Mouse (Mus musculus) adrenal gland, adult 2 months (tissue): ENCODE results near the gene Smim5. TPM values are rescaled to one million over a fixed set of nuclear protein-coding genes. Genes with fewer than 3 reads are reported as not detected.
"Not testable (repeated sequence)": the region's sequence is repeated elsewhere in the genome, so short reads cannot be mapped to it uniquely, and the experiment has no call there.

ENCODE experiments used
- DNase-seq: peaks from one replicate; pipeline ENCODE4 v3.0.0; 2021
- long read RNA-seq: library from polyadenylated mRNA; stranded (forward); transcript quantifications from one replicate; pipeline ENCODE4 v2.0.0, GENCODE M21; 2021
- polyA plus RNA-seq: library from polyadenylated mRNA; depleted of rRNA; stranded (reverse); fragments of >200 nt; gene quantifications from 2 replicates; pipeline ENCODE4 v1.2.3, GENCODE M21; 2012; rRNA removed
- total RNA-seq, 2 experiments: library from RNA; stranded (reverse); gene quantifications; 2 replicates each; pipeline ENCODE4 v1.2.3; 2021

The Smim5 gene
- total RNA-seq (1 to 10 TPM in 1 of 2 experiments, under 1 TPM in 1; 0.58 to 1.3 TPM), polyA plus RNA-seq (0.86 and 0.99 TPM in 2 replicates)
- long read RNA-seq, result 0 reads

DNA sequence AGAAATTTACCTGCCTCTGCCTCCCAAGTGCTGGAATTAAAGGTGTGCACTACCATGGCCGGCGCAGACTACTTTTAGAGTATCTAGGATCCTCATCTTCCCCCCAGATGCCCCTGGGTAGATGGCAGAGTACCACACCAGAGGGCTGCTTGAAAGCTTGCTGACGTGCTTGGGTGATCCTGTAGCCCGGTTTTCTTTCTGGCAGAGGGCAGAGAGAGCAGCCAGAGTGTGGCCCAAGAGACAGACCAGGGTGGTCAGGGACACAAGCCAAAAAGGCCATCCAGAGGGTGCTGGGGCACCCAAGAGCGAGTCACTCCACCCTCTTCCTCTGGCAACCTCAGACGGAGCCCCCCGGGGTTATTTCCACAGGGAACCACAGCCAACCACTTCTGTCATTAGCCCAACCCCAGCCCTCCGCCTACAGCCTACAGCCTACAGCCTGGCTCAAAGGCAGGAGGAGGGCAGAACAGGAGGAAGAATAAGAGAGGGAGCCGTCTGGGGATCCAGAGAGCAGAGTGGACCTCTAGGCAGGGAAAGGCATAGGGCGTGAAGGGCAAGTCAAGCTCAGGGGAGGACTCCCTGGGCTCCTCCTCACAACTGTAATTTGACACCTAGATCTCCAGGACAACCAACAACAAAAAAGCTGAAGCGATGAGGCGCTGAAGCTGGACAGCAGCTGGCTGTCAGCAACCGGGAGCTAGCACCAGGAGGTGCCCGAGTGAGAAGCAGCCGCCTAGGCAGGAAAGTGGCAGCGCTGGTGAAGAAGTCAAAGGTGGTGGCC lies at the start of gene Smim5:
Gene Smim5 (plus strand): TSS at position 481 of the 781 bp plus-strand sequence.
- no peak for DNase-seq

- DNase-seq, result no peak
These were observed 45.1 kb upstream of the Smim5 start for GRCm38 (mm10) chr11:115854674-115855073.

DNA sequence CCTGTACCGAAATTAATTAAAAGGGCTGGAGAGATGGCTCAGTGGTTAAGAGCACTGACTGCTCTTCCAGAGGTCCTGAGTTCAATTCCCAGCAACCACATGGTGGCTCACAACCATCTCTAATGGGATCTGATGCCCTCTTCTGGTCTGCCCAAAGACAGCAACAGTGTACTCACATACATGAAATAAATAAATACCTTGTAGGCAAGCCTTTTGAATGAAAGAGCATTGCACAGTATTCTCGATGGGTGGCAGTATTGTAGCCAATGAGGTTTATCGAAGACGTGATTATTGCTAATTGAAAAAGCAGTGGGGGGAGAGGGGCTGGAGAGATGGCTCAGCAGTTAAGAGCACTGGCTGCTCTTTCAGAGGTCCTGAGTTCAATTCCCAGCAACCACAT lies 42.6 kb upstream of the Smim5 start:
- not testable (repeated sequence) for DNase-seq

DNA sequence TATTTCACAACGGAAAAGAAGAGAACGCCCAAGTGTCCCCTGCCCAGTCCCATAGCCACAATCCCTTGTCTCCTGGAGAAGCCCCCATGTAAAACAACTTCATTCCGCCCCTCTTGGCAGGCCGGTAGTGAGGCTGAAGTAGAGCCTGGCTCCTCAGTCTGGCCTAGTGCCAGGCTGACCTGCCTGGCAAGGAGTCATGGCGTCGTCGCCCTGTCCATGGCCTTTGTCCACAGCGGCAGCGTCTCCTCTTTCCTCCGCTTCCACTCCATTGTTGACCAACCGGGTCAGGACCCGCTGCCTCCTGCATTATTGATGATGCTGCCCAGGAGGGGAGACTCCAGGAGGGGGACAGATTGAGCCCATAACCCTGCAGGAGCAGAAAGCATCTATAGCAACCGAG lies 41.8 kb upstream of the Smim5 start:
- DNase-seq, result no peak

DNA sequence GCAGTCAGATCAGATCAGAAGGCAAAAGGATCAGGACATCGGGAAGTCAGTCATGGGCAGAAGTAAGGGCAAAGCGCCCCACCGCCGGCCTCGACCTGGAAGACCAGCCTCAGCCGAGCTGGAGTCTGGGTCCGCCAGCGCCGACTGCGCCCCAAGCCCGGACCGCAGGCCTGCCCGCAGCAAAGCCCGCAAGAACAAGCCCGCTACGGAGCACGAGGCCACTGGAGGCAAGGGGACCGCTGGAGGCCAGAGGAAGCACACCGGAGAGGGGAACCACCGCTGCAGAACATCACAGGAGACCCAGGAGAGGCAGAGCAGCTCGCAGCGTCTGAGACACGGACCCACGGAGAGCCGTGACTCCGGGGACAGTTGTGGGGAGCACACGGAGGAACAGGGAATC lies 41.4 kb upstream of the Smim5 start, which contains the start of gene Myo15b:
Gene Myo15b (plus strand): TSS at position 53 of the 400 bp plus-strand sequence.
- no peak for DNase-seq

DNA sequence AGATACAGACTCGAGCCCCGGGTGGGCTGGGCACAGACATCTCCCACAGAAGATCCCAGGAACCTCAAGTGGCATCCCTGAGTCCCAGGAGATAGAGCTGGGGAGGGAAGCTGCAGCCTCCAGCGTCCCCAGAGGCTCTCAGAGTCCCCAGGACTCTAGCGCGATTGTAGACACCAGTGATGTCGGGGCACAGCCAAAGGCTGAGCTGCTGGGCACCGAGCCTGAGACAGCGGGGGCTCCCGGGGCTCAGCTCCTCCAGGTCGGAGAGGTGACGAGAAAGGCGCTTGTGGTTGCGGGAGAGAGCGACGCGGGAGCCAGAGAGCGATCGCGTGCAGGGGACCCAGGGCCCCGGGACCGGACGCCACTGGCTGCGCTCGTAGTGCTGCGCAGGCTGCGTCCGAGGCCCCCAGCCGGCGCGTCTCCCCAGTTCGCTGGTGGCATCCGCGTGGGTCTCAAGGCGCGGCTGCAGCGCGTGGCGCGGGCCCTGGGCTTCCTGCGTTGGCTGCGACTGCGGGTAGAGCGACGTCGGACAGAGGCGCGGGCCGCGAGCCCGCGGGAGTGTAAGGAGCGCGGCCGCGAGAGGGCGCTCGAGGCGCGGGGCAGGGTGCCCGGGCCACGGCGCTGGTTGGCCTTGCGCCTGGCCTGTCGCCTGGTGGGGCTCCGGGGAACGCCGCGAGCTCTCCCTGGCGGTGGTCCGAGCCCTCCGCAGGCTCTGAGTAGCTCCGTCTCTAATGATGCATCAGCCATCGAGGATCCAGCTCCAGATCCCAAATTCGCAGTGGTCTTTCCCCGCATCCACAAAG lies 40.4 kb upstream of the Smim5 start:
- peak; percentile 91 for DNase-seq

DNA sequence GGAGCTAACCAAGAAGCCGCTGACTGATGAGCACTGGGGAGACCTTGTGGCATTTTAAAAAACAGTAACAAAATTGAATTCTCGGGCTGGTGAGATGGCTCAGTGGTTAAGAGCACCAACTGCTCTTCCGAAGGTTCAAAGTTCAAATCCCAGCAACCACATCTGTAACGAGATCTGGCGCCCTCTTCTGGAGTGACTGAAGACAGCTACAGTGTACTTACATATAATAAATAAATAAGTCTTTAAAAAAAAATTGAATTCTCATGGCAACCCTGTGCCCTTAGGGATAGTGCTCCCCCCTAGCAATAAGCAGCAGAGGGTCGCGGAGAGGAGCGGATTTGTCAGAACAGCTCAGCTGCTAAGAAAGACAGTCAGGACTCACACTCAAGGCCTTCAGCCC lies 35.9 kb upstream of the Smim5 start:
- no peak for DNase-seq

DNA sequence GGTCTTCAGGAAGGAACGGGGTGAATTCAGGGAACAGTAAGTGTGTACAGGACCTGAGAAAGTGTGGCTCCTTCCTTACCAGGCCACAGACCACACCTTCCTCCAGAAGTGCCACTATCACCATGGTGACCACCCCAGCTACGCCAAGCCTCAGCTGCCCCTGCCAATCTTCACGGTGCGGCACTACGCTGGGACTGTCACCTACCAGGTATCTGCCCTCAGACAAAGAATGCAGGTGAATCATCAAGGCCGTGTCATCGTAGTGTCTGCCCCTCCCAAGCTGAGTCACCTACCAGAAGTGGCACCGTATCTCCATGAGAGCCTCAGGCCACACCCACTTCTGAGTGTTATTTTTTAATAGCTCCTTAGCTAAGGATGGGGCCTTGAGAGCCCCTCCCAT lies 30.4 kb upstream of the Smim5 start:
- peak; percentile 37 for DNase-seq

DNA sequence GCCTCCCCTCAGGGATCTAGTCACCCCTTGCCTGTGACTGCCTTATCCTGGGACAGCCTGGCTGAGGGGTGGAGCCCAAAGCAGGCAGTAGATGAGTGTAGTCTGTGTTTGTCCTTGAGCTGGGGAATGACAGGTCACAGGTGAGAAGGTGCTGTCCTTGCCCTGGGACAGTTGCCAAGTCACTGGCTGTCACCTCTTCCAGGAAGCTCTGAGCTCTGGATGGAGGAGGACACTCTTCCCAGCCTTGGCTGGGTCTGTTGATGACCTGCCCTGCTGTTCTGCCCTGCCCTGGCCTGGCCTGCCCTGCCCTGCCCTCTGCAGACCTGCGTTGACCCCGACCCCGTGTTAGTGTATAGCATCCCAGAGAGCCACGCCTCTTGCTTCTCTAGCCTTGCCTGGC lies 27.3 kb upstream of the Smim5 start:
- DNase-seq, result no peak

GRCm38 (mm10) chr11:115875935-115876334 lies 23.8 kb upstream of the Smim5 start:
- no peak for DNase-seq

DNA sequence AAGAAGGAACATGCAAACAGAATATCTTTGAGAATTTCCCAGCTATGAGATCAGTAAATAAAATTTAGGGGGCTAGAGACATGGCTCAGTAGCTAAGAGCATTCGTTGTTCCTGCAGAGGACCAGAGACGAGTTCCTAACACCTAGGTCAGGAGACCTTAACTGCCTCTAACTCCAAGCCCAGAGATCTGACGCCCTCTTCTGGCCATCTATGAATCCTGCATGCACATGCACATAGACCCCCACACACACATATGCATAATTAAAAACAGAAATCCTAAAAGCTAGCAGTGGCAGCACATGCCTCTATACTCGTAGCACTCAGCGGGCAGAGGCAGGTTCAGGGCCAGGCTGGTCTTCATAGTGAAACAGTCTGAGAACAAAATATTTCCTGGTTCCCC lies 23.3 kb upstream of the Smim5 start:
- no peak for DNase-seq

DNA sequence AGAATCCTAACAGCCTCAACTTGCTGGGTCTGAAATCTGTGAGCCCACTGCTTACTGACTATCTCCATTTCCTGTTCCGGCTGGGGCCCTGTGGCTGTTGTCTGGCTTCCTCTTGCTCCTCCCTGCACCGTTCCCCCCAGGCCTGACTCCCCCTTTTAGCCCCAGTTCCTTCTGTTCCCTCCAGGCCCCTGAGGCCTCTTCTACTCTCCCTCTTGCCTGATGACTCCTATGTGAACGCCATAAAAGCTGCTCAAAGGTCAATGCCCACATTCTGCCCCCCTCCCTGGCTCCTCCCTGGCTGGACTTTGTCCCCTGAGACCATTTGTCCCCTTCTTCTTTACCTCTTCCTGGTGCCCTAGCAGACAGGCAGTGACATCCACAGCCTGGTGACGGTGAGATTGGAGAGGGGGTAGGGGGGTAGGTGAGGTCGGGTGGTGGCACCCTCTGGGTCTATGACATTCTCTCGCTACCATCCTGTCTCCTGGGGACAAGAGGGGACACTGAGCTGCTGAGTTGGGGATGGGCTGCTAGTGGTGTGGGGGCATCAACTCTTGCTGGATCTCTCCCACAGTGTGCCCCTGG lies 22.5 kb upstream of the Smim5 start:
- no peak for DNase-seq

DNA sequence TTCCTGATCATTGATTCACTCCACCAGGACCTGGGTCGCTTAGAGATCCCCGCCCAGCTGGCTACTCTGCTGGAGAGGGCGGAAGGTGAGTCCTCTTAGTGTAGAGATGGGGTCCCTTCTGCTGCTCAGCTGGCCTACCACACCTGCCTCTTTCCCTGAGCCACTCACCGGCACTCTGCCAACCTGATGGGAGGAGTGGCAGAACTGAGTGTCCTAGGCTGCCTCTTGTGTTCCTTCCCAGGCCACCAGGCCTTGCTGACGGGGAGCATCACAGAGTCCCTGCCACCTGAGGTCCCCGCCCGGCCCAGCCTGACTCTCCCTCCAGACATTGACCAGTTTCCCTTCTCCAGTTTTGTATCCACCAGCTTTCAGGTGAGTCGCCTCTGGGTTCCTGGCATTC lies 21.7 kb upstream of the Smim5 start:
- DNase-seq, result no peak

GRCm38 (mm10) chr11:115881002-115881401 lies 18.8 kb upstream of the Smim5 start:
- peak; percentile 52 for DNase-seq

GRCm38 (mm10) chr11:115883251-115883650 lies 16.5 kb upstream of the Smim5 start:
- DNase-seq, result no peak

GRCm38 (mm10) chr11:115884361-115884760 lies 15.4 kb upstream of the Smim5 start:
- DNase-seq, result no peak

DNA sequence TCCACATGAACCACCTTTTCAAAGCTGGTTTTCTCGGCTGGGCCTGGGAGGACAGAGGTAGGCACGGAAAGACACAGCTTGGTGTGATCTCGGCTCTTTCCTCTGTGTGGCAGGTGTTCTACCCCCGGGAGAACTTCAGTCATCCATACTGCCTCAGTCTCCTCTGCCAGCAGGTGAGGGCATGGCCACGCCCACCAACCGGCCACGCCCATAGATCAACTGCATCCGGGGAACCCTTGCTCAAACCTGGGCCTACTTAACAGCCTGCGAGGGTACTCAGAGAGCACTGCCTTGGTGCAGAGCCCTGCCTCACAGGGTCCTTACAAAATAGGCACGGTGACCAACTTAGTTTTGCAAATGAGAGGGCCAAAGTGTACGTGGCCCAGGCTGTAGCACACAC lies 14.5 kb upstream of the Smim5 start:
- no peak for DNase-seq

- DNase-seq, result peak; percentile 49
These were observed 13.3 kb upstream of the Smim5 start for GRCm38 (mm10) chr11:115886446-115886845.

DNA sequence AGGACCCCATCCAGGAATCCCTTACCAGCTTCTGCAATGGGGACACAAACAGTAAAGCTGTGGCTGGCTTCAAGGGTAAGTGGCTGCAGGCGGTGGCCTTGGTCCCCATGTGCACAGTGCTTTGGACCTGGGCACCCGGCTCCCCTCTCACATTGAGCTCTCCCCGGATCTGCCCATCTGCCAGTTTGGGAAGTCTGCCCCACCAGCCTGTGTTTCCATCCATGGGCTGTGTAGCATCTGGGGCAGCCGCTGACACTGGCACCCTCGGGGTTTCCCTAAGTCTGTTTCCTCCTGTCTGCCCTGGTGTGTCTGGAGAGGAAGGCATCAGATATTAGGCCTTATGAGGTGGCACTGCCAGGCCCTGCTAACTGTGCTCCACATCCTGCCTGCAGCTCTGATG lies 11.7 kb upstream of the Smim5 start:
- DNase-seq, result no peak

DNA sequence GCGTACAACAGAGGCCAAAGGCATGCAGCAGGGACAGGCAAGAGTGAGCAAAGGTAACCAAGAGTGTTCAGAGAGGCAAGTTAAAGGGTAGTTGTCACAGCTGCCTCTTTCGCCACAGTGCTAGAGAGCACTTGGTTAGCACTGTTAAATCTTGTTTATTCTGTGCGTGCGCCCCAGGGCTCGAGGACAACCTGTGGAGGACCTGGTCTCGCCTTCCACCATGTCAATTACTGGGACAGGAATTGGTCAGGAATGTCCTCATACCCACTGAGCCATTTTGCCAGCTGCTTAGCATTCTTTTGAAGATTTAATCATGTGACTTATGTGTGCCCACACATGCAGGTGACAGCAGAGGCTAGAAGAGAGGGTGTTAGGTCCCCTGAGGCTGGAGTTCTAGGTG lies 10.6 kb upstream of the Smim5 start:
- no peak for DNase-seq

GRCm38 (mm10) chr11:115892213-115892612 lies 7.6 kb upstream of the Smim5 start:
- no peak for DNase-seq

DNA sequence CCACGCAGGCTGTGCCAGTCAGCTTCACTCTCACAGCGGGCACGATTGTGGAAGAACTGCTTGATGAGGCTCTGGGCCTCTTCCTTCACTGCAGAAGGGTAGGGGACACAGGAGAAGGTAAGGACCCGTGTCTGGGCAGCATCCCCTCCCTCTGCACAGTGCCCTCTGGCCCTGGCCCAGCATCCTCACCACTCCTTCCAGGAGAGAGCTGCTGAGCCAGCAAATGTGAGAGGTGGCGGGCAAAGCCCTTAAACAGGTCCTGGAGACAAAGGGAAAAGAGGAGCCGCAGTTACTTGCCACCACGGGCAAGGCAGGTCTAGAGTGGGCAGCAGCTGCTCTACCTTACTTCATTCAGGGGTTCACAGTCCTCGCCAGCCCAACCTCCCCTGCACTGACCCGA lies 6.7 kb upstream of the Smim5 start:
- DNase-seq, result no peak
